10 mouse cellular contexts compared by ENCODE assay signal in genomic region chrX:120618460-120618859, GRCm38 (mm10).
"Had no signal": no experiment of that assay in that cellular context is flagged by ENCODE, and none has a peak within 500 bp of the region (broad histone marks: within the 10 kb centered on the region; RNA-seq: fewer than 3 reads in every experiment).

No protein-coding gene starts in this region.

- H3K9me3 ChIP-seq: limb, embryonic 12.5 days; liver, embryonic 13.5 days; midbrain, embryonic 15.5 days had no signal

- H3K9ac ChIP-seq: limb, embryonic 12.5 days; liver, embryonic 13.5 days; liver, postnatal 0 days; midbrain, embryonic 15.5 days had no signal

- H3K4me2 ChIP-seq: limb, embryonic 12.5 days; liver, embryonic 13.5 days; midbrain, embryonic 15.5 days had no signal

- DNase-seq: kidney, adult 2 months; kidney, postnatal 36 days; liver; liver, embryonic 13.5 days; liver, postnatal 0 days; lung, postnatal 36 days; right cerebral cortex, postnatal 25 days had no signal

- H3K4me1 ChIP-seq: limb, embryonic 12.5 days; liver, embryonic 13.5 days; midbrain, embryonic 15.5 days had no signal

- ATAC-seq: liver, postnatal 0 days; lung, postnatal 0 days; midbrain, embryonic 15.5 days had no signal

- H3K4me3 ChIP-seq: limb, embryonic 12.5 days; liver, embryonic 13.5 days; midbrain, embryonic 15.5 days had no signal

- H3K36me3 ChIP-seq: limb, embryonic 12.5 days; liver, embryonic 13.5 days; midbrain, embryonic 15.5 days had no signal

- H3K27me3 ChIP-seq: limb, embryonic 12.5 days; liver, embryonic 13.5 days; midbrain, embryonic 15.5 days had no signal

- H3K27ac ChIP-seq: limb, embryonic 12.5 days; liver, embryonic 13.5 days; midbrain, embryonic 15.5 days had no signal
